Mouse (Mus musculus) embryo, embryonic 9.5 days (tissue): ENCODE data around the gene Uck2.

Experiments
- DNase-seq: peaks from one replicate; pipeline ENCODE4 v3.0.0-alpha.2; 2017; ENCODE audit errors: extremely low spot score

The Uck2 gene

DNA sequence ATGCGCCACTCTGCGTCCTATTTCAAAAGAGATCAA lies at the start of gene Uck2:
TSS of gene Uck2 (minus strand) at position 1 of the 36 bp plus-strand sequence.
- no peak for DNase-seq

DNA sequence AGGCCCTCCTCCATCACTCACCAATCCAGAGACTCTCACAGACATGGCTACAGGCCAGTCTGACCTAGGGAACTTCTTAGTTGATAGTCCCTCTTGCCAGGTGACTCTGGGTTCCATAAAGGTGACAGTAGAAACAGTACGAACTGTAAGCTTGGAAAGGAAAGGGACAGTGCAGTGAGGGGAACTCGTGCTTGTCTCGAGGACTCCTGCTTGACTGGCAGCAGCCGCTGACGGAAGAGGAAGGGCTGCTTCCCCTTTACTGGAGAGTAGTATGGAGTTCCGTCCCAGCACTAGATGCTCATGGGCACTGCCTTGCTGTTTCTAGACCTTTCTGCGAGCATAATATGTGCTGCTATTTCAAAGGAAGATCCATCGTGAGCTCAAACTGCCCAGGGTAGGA lies 46.0 kb upstream of the Uck2 start:
- no peak for DNase-seq

DNA sequence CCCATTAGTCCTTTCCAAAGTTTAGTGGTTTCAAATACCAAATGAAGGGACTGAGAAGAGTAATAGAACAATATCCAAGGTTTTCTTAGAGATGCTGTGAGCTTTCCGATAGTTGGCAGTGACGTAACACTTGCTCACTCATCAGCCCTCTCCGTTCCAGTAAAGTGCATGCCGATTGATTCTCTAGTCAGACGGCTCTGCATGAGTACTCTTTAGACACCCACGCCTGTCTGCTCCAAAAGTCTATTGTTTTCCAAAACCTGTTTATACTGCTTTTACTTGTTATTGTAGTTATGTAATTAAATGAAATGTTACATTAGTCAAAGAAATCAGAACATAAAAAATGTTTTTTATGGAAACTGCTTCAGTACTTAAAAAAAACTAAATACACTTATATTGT lies 43.7 kb upstream of the Uck2 start:
- DNase-seq = no peak

DNA sequence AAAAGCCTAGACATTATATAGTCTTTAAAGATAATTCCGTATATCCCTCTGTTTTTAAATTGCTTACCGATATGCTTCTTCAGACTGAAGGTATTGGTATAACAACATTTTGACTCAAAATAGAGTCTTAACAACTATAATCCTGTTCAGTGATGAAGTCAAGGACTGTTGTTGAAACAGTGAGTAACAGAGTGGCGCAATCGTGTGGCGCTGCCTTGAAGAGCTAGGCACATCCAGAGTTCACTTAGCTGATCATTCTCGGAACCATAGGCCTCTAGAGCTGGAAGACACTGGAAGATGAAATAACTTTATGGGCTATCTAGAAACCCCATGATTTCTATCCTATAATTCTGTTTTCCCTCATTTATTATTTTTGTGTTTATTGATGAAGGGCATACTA lies 36.6 kb upstream of the Uck2 start:
- DNase-seq = no peak

DNA sequence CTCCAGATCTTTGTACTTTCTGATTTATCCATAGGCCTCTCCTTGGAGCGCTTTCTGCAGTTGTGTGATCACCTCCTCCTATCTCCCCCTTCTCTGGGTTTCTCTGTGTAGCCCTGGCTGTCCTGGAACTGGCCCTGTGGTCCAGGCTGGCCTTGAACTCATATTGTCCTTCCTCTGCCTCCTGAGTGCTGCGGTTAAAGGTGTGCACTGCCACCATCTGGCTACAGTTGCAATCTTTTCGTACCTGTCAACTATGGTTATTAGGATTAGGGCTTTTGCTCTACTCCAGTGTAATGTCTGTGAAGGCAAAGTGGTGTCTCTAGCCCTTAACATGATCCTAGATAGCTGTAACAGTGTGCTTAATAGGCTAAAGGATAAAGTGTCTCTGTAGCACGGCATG lies 28.1 kb upstream of the Uck2 start:
- no peak for DNase-seq

DNA sequence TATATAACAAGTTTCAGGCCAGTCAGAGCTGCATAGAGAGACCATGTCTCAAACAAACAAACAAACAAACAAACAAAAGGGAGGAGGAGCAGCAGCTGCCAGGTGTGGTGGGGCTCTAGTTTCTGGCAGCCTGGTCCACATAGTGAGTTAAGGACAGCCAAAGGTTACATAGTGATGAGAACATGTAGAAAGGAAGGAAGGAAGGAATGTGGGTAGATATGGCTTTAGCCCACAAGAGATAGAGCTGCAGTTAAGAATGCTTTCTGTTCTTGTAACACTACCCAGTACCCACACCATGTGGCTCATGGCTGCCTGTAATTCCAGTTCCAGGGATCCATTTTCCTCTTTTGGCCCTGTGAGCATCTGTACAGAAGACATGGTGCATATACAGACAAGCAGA lies 27.2 kb upstream of the Uck2 start:
- no peak for DNase-seq

DNA sequence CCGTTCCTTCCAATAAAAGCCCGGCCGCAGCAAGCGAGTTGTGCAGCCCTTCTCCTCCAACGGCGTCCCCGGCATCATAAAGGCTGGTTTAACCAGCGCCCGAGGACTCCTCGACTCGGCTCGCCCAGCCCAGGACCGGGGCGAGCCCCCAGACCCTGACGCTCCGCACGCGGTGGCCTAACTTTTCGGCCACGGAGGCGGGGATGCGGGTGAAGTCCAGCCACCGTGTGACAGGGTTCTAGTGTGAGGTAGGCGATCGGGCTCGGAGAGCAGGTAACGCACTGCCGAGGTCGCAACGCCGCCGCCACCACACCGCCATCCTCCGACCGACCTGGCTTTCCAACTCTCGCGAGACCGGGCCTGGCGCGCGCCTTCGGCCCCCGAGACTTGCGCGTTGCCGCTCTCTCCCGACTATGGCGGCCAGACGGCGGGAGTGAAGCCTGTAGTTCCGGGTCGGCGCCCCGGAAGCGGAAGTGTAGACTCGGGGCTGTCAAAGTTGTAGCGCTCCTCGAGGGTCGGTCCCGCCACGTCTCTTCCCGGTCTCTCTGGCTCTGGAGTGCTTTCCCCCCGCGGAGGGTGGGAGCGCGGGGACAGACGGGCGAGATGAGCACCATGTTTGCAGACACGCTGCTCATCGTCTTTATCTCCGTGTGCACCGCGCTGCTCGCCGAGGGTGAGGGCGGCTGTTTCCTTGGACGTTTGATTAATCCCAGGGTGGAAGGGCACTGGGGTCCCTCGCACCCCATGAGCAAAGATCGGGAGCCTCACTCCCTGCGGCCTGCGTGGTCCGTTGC lies 23.3 kb upstream of the Uck2 start, which contains the start of gene Tmco1:
TSS of gene Tmco1 (plus strand) at position 118 of the 794 bp plus-strand sequence.
- DNase-seq = peak; percentile 97

DNA sequence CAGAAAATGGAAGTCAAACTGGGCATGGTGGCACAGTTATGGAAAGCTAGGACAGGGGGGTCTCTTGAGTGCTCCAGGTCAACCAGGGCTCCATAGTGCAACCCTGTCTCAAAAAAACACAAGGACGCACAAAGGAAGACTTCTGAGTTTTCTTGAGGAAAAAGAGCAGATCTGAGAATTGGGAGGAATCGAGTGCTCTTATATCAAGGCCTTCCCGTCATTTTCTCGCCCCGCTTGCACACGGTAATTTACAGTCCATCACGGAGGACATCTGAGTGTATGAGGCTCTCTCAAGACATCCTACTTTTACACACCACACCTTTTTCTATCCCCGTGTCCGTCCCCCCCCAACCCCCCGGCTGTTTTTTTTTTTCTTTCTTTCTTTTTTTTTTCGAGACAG lies 22.6 kb upstream of the Uck2 start:
- DNase-seq = no peak

DNA sequence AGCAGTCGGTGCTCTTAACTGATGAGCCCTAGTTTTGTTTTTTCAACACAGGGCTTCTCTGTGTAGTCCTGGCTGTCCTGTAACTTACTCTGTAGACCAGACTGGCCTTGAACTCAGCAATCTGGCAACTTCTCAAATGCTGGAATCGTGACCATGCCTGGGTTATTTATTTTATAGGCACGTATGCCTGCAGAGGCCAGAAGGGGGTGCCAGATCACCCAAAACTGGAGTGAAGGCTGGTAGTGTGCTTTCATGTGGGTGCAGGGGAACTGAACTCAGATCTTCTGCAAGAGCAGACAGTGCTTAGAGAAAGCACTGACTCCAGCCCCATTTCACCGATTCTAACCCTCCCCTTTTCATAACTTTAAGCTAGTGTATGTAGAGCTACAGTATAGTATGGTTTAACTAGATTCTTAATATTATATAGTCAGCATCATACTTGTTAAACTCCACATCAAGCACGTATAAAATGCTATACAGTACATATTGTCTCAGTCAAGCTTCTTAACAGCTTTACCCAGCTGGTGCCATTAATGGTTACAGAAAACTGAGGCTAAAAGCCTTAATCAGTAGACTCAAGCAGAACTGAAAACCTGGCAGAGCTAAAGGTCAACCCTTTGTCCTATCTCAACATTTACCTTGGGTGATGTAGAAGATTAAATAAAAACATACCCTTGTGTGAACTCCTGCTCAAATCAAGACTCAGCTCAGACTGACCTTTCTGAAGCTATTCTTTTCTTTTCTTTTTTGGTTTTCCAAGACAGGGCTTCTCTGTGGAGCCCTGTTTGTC lies 21.5 kb upstream of the Uck2 start:
- no peak for DNase-seq

DNA sequence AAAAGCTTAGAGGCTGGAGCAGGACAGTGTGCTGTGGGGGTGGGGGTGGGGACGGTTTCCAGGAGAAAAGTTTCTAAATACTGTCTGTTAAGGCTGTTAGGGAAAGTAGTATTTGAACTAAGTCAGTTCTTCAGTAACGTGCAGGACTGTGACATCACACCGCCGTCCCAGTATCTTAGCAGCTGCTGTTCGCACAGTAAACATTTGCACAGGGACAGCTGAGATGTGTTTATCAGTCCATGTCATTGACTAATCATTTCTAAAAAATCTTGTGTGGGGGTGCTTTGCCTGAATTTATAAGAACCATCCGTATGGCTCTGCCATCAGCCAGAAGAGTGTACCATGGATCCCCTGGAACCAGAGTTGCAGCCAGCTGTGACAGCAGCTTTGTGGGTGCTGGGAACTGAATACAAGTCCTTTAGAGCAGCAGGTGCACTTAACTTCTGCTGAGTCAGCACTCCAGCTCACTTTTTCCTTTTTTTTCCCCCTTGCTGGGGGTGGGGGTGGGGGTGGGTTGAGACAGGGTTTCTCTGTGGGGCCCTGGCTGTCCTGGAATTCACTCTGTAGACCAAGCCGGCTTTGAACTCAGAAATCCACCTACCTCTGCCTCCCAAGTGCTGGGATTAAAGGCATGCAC lies 20.5 kb upstream of the Uck2 start:
- no peak for DNase-seq

DNA sequence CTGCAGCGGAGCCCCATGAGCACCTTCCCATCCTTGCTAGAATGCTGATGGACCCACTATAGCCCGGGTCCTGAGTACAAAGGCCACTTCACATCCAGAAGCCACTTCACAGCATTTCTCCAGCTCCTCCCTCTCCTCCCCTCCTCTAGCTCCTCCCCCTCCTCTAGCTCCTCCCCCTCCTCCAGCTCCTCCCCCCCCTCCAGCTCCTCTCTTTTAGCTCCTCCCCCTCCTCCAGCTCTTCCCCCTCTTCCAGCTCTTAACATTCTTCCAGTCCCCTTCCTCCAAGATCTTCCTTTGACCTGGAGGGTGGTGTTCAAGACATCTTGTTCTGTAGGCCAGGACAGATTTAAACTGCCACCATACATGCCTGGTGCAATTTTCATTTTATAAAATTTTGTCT lies 15.0 kb upstream of the Uck2 start:
- DNase-seq = no peak

DNA sequence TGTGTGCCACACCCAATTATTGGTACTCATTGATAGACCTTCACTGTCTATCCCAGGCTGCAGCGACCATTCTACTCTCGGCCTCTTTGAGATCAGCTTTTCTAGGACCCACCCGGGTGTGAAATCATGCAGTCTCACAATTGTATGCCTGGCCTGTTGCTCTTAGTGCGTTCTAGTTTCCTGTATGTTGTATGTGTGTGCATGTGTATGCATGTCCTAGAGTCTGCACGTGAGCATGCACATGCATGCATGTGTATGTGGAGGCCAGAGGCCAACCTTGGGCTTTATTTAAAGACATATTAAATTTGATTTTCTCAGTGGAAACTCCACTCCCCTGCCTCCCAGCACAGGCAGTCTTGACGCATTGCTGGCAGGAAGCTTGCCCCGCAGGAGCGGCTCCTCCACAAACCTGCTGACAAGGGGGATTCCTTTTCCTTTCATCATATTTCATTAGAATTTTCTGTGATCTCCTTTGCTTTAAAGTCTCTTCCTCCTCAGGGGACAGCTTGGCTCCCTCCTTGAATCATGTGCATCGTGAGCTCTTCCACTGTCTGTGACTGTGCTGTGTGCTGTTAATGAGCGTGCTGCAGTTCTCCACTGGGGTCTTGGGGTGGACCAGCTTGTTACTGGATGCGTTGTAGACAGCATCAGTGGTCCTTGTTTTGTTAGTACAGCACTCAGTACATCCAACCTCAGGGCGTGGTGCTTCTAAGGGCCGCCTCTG lies 10.7 kb upstream of the Uck2 start:
- DNase-seq = no peak

DNA sequence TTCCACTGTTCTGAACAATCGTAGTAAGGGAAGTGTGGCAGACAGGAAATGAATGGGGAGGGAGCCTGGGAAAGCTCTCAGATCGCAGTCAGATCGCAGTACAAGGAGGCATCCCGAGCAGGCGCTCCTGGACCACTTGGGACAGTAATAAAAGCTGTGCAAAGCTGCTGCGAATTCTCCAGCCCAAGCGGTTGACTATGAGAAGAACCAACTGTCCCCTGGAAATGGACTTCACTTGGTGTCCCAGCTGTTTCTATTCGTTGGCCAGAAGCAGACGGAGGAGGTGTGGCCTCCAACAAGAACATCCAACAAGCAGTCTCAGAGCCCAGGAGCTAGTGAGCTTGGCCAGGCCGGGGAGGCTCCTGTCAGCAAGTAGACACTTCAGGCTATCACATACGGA lies 7.3 kb upstream of the Uck2 start:
- DNase-seq = no peak

DNA sequence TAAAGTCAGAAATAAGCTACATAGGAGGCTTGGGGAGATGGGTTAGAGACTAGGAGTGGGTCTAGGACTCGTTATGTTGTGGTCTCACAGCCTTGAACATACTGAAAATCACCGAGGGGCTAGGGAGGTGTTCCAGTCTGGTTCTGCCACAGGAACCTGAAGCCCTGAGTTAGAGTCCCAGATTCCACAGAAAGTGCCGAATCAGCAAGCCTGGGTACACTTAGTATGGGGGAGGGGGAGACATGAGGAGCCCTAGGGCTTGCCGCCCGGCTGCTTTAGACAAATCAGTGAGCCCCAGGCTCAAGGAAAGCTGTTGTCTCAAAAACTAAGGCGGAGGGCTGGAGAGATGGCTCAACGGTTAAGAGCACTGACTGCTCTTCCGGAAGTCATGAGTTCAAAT lies 6.5 kb upstream of the Uck2 start:
- no peak for DNase-seq

DNA sequence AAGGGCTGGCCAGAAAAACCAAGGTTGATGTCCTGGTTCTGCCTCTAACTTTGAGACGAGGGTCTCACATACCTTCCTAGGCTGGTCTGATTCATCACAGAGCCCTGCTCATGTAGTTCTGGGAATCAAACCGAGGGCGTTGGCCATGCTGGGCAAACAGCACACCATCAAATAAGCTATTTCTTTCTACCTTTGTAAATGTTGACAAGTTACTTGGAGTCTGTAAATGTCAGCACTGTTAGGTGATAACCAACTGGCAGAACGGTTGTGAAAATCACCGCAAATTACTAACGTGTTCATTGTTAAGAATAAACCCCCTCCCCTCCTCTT lies 5.1 kb upstream of the Uck2 start:
- DNase-seq = no peak

DNA sequence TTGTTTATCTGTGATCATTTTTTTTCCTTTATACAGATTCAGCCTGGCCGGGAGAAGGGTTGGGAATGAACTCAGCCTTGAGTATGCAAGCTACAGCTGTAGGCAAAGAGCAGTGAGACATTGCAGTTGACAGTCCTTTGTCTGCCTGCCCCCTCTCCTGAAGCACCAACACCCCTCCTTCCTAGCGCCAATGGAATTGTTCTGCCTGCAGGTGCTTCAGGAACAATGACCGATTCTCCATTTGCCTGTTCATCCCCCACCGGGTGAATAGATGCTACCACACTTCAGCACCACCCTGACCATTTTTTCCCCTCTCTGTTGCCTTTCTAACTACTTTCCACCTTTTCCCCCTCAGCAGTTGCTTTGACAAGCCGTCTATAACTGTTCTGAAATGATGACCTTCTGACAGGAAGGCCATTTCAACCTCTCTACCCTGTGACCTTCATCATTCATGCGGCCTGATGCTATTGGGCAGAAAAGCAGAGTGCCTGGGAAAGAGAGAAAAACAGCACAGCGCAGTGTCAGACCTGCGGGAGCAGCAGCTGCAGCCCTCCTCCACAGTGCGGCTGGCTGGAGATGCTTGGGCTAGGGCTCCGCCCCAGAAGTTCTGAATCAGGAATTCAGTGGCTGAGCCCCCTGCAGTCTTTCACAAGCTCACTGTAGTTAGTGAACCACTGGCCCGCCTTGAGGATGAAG lies 4.6 kb upstream of the Uck2 start:
- peak; percentile 48 for DNase-seq

DNA sequence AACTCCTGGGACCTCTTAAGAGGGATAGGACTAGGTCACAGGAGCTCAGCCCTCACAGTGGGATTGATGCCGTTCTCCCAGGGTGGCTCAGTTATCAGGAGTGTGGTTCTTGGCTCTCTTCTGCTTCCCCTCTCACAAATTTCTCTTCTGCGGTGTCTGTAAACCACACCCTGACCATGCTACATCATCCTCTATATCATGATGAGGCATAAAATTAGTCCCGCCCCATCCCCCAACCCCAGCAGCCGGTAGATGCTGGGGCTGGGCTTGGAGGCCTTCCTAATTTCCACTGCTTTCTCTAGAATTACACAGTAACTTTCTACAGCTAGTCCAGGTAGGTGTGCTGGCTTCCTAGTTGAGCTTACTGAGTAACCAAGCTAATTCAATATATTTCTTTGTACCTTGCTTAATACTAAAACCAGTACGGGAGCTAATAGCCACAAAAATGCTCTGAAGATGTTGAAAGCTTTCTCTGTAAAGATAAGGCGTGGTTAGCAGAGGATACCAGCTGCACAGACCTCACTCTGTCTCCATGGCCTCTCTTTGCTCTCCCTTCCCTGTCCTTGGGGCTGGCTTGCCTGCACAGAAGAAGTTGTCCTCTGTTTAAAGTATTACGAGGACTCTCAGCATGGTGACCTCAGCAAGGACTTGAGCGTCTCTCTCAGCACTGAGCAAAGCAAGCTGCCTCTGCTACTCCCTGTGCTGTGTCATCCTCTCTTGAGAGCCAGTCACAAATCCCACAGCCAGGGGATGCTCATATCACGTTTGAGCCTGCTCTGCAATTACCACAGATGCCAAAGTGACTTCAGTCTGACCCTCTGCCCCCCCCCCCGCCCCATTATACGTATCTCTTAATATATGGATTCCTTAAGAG lies 3.8 kb upstream of the Uck2 start:
- no peak for DNase-seq

DNA sequence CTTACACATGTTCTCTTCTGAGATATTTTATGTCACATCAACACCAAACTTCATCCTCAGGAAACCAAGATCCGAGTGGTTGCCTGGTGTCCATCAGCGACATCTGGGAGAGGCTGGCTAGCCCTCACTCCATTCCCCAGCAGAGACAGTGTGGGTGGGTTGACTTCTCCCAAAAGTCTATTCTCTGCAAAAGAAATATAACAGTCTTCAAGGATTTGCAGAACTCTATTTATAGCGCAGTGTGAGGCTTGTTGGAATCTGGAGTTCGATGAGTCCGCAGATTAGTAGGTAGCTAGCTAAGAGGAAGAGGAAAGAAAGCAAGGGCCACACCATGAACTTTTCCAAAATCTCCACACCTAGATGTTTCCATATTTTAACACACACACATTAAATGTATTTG lies 2.0 kb upstream of the Uck2 start:
- DNase-seq = no peak

DNA sequence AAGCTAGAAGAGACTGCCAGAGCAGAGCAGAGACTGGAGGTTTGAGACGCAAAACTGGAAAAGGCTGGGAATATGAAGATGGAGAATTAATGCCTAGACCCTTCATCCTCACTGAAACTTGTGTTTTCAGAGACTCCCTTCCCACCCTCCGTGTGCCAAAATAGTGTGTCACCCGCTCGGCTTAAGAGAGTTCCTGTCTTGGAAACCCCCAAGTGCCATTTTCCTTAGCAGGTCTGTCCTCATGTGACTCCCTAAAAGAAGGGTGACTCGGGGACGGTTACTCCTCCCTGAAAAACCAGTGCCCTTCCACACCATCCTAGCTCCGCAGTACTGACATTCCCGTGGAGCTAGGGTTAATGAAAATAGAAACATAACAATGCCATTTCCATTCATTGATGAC lies 236 bp upstream of the Uck2 start:
- DNase-seq = peak; percentile 11

DNA sequence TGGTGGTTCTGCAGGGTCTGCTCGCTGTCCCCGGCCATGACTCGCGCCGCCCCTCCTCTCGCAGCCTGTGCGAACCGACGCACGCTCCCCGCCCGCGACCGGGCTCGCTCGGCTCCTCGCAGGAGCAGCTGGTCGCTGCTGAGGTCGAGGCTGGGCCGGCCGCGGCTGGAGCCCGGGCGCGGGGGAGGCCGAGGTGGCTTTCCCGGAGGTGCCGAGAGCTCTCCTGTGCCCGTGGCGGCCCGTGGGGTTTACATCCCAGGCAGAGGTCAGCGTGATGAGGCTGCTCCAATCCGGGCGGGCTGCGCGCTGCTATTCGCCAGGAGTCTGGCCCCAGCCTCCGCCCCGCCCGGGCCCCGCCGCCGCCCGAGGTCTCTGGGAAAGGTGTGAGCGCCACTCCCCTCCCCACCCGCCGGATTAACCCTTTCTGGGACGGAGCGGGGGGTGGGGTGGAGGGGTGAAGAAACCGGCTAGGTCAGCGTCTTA lies 242 bp downstream of the Uck2 start:
- peak; percentile 94 for DNase-seq

DNA sequence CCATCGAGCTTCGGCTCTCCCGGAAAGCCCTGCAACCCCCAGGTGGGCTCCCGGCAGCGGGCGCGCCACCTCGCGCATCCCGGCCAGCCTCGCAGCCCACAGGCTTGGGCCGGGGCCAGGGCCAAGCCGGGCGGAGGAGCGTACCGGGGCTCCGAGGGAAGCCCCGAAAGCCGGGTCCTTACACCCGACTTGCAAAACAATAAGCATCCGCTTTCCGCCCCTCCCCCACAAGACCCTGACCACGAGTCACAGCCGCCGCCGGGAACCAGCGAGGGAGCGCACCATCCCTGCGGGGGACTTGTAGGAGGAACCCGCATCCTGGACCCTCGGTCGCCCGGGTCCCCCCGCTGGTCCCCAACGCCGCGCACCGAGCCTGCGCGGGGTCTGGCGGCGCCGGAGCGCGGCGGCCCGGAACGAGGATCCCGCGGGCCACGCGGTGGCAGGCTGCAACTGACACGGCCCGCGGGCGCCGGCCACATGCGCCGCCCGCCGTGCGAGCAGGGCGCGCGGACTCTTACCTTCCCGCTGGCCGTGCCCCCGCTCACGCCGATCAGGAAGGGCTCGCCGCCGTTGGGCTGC lies 773 bp downstream of the Uck2 start:
- peak; percentile 89 for DNase-seq
